Mouse (Mus musculus): ENCODE measurements at regions not wholly inside any gene's neighbourhood (a gene's known extent, or its start where the extent isn't known, plus 50 kb on each side); places are given as distances from the start of the nearest gene placed in this dataset.
A peak's percentile ranks its signal among the peaks of the same experiment; 100 is the strongest.
"Not testable (repeated sequence)": the region's sequence is repeated elsewhere in the genome, so short reads cannot be mapped to it uniquely, and the experiment has no call there.

DNA sequence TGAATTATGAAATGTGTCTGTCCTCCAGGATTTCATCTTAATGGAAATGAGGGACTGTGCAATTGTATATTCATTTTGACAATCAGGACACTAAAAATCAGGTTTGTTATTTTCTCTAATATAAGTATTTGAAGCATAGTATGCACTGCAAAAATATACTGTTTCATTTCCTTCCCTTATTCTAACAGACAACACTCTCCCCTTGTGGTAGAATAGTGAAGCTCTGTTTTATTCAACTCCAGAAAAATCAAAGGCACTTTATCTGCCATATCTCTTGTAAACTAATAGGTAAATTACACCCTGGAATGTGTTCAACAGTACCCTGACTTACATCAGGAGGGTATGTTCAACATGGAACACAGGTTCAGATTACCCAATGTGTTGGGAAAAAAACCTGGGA lies 137.7 kb upstream of the Zfp960 start:
- no peak for DNase-seq (ENCODE audit: low read depth, low spot score)

- DNase-seq (ENCODE audit: low read depth, low spot score) = peak; percentile 94
Observed at GRCm38 (mm10) chr17:16951092-16952016, 112.6 kb upstream of the Zfp960 start.

GRCm38 (mm10) chr17:16952146-16952545 lies 111.8 kb upstream of the Zfp960 start:
- DNase-seq (ENCODE audit: low read depth, low spot score) = not testable (repeated sequence)

DNA sequence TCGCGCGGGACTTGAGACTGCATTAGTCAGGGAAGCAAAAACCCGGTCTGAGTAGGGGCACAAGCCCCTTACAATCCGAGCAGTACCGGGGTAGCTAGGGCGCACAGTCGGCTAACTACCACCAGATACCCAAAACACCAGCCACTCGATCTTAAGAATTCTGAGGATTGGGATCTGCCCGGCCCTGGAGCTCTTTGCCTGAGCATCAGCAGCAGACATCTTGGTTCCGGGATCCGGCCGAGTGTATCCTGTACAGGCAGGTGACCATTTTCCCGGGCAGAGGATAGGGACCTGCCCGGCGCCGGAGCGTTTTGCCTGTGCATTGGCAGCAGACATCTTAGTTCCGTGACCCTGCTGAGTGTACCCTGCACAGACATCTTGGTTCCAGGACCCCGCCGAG lies 66.7 kb upstream of the Zfp960 start:
- DNase-seq (ENCODE audit: low read depth, low spot score) = peak; percentile 74

GRCm38 (mm10) chr17:17004632-17005265 lies 59.2 kb upstream of the Zfp960 start:
- DNase-seq (ENCODE audit: low read depth, low spot score) = peak; percentile 99

DNA sequence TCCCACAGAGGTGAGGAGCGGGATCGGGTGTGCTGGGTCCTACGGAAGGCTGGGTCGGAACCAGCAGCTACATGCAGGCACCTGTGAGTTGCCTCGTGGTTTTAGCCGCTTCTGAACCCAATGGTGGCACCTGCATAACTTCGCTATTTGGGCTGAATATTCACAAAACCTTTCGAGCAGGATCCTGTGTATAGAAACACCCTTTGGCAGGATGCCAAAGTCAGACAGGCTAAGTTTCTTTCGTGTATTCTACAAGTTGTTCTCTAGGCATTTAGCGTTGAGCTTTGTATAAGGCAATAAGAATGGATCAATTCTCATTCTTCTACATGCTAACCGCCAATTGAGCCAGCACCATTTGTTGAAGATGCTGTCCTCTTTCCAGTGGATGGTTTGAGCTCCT lies 58.6 kb upstream of the Zfp960 start:
- peak; percentile 56 for DNase-seq (ENCODE audit: low read depth, low spot score)

All from ES-CJ7 (cell line).